Mouse (Mus musculus) left cerebral cortex, postnatal 36 days (tissue): Measurements from ENCODE around the gene Msi2. TPM values are rescaled to one million over a fixed set of nuclear protein-coding genes. Genes with fewer than 3 reads are reported as not detected.

ENCODE experiments used
- DNase-seq, 2 experiments: peaks; one replicate each; pipeline ENCODE4 v3.0.0; 2021 to 2022; ENCODE audit warnings: low spot score in 2 of 2, mixed read lengths in 1 of 2
- intact Hi-C: fragments of 180-260 bp; cut with DNase I; formaldehyde crosslinking; loops from one replicate; pipeline ENCODE4 v1.15.1; 2025
- total RNA-seq, 2 experiments: library from RNA; stranded (reverse); gene quantifications; 2 replicates each; pipeline ENCODE4 v1.2.3; 2021

Gene Msi2
- total RNA-seq, result 100 to 1,000 TPM; 117 to 132 TPM

DNA sequence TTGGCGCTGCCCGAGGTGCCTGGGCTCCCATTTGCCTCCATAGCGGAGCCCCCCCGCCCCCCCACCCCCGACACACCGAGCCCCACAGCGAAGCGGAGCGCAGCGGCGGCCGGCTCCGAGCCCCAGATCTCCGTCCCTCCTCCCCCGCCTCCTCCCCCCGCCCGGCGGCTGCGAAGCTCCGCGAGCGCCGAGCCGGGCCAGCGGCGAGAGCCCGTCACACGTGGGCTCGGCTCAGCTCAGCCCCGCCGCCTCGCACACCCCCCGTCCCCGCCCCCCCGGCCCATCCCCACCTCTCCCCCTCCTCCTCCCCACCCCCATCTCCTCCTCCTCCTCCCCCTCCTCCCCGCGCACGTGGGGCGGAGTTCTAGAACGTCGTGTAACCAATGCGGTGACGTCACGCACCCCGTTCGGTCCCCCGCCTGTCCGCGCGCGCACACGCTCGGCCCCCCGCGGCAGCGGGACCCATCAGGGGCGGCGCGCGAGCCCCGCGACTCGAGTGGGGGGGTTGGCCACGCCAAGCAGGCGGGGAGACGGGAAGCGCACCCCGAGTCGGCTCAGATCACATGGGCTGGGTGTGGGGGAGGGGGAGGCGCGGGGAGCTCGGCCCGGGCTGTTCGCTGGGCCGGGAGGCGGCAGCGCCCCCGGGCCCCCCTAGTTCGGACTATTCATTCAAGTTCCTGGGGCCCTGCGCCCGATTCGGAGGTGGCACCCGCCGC is at the start of gene Msi2:
Gene Msi2, minus strand, starts transcription at position 464 of the 716 bp plus-strand sequence.
- intact Hi-C loops, result loop anchor here (5.0 kb wide), 1 partner anchor 96 kb away; no protein-coding TSS in a partner anchor
- peak; percentile 85 to 87 for DNase-seq

DNA sequence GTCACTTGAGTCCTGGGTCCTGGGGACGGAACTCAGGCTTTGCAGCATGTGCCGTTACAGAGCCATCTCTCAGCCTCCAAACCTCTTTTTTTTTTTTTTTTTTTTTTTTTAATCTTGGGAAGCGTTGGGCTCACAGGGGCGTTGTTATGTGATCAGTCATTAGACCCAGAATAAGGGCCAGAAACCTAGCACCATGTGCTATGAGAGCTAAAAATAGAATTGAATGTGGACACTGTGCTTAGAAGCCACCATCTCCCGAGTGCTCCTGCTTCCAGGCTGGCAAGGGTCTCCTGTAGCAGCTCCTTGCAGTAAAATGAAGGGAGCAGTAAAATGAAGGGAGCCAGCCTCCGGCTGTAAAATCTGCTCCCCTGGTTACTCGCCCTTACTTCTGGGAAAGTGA is 47.3 kb upstream of the Msi2 start:
- intact Hi-C loops, result no loop called here

DNA sequence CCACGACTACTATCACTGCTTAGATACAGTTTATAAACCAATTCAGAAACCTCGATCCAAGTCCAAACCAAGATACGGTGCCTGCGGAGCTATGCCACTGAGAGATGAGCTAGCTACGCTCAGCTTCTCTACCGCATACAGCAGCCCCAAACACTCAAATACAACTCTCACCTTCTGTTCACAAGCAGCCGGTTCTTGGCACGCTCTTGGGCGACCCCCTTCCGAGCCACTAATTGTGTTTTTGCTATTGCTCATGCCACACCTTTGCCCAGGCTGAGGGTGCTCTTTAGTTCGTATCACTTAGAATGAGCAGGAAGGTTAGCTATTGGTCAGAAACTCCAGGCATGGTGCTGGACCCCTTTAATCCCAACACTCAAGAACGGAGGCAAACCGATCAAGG is 45.1 kb upstream of the Msi2 start:
- intact Hi-C loops, result no loop called here
- no peak for DNase-seq

More for the DNA sequence above, 47.3 kb upstream of the Msi2 start:
- no peak for DNase-seq

DNA sequence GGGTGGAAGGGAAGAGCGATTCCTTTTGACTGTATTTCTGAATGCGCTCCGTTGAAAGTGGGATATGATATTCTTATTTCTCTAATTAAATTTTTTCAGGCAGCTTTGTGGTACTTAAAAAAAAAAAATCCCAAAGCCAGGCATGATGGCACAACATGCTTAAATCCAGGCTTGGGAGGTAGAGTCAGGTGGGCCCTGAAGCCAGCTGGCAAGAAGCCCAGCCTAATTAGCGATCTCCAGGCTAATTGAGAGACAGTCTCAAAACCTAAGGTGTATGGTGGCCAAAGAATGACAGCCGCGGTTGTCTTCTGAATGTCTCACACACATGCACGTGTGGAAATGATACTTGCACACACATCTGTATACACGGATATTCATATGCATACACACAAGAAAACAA is 41.2 kb upstream of the Msi2 start:
- no peak for DNase-seq
- intact Hi-C loops, result no loop called here

DNA sequence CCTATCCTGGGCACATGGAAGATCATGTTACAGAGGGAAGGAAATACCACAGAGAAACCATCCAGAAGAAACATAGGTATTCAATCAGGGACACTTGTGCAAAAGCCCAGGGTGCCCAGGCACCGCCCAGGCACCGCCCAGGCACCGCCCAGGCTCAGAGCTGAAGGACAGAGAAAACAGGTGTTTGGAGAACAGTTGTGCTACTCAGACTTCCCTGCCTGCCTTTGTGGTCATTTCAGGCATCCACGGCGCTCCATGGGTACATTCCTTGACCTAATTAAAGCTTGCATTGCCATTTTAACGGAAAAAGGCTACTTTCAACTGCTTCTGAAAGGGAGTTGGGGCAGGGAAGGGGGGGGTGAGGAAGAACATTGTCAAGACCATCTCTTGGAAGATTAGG is 40.1 kb upstream of the Msi2 start:
- intact Hi-C loops, result no loop called here
- DNase-seq, result no peak

DNA sequence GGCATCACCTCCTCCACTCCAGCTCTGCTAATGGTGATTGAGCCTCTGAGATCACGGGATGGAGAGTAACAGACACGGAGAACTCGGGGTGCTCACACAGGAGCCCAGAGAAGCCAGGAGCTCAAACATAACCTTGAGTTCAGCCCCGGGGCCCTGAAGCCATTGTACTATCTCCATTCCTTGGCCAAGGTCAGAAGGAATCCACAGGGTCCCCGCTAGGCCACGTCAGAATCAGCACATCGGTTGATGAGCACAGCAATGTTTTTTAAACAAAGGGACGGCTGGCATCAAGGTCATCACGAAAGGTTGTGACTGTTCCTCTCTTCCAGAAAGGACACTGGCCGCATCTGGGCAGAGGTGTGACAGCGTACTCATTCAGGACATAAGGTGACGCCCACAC is 27.0 kb upstream of the Msi2 start:
- intact Hi-C loops, result no loop called here
- no peak for DNase-seq

DNA sequence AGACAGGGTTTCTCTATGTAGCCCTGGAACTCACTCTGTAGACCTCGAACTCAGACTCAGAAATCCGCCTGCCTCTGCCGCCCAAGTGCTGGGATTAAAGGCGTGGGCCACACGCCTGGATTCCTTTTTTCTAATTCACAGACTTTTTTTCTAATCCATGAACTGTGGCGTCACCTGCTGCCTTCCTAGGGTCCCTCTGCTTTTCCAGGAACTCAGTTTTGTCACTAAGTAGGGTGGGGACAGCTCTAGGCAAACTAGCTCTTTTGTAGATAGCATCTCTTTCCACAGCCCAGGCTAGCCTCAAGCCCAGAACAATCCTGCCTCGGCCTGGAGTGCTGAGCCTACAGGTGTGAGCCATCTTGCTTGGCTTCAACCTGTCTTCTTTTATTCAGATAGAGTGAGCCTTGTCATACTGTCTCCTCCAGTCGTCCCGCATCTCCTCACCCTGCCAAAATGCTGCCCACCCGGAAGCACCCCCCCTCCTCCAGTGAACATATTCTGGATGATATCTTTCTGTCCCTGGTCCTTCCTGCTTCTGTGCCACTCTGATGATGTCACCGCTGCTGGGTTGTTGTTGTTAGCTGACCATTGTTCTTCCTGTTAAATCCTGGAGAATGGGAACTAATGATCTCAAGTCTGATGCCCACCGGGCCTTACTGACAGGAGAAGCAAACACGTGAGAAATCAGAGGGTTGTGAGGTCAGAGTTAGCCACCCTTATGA is 21.4 kb upstream of the Msi2 start:
- intact Hi-C loops, result no loop called here
- DNase-seq, result no peak

DNA sequence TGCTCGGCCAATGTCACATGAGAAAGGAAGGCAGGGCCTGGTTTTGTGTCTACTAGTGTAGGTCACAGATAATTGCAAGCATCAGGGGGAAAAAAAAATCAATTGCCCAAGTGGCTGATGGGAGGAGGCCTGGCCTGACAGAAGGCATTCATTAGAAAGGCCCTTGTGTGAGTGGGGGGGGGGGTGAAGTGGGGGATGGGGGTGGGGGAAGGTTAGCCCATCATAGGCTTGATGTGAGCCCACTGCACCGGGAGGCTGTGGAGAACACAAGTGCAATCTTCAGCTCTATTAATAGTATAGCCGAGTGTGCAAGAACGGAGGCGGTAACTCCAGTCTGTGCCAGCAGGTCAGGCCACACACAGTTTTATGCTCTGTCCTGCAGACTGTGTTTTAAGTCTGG is 11.1 kb upstream of the Msi2 start:
- intact Hi-C loops, result loop anchor here (5.0 to 10.0 kb wide), 5 partner anchors 93 to 515 kb away; partner anchors contain the start of gene Ccdc182
- no peak for DNase-seq

DNA sequence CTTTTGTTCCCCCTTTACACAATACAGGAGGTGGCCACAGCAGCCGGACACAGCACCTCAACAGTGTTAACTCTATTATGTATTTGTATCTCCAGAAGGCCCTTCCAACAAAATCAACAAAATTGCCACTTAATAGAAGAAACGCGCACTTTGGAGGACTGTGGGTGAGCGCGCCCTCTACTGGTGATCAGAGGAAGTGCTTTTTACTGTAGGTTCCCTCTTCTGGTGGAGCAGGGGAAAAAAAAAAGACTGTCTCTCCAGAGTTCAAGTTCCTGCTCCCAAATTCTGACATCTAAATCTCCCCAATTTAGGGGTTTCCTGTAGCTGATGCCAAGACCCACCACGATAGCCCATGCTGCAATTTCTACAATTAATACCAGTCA is 10.2 kb upstream of the Msi2 start:
- peak; percentile 40 to 70 for DNase-seq
- intact Hi-C loops, result loop anchor here (5.0 to 10.0 kb wide), 5 partner anchors 94 to 514 kb away; partner anchors contain the start of gene Ccdc182

DNA sequence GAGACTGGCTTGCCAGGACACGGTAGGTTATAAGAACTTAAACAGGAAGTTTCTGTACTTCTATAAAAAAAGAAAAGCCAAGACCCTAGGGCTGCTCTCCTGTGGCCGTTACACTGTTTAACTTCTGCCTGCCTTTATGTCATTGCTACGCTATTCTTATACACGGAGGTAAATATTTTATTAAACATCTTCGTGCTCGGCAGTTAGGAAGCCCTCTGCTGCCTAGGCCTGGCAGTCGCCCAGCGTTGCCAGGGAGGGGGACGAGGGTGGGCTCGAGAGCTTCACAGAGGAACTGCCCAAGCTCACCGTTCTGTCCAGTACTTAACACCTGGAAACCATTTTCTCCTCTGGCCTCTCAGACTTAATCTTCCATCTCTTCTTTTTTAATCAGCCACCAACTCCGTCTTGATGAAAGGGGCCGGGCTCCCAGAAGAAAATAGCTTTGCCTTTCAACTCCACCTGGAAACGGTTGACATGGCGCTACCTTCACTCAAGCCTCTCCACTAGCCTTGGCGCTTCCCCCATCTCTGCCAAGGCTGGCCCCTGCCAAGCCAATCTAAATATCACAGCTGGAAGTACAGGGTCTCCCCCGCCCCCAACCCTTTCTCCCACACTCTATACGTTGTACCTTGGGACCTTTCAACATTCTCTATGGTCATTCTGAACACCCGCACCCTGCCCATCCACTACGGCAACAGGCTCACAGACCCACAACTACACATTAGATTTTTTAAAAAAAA is 9.6 kb upstream of the Msi2 start:
- intact Hi-C loops, result loop anchor here (5.0 to 10.0 kb wide), 5 partner anchors 94 to 513 kb away; partner anchors contain the start of gene Ccdc182
- DNase-seq, result no peak

DNA sequence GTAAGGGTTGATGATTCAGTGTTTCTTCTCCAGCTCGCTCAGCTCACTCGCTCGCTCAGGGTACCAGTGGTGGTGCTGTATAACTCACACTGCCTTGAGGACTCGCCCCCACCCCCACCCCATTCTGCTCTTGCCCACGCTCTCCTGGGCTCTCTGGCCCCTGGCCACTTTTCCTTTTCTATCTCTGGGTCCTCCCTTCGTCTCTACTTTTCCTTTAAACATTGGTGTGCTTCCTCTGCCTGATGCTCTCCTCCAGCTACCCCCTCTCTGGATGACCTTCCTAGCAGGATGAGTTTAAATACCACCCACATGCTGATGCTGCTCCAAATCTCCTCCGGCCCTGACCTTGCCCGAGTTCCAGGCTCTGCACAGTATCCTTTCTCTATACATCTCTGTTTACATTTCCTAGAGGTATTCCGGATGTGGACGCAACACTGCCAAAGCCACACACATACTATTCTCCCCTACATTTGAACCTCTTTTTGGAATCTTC is 2.9 kb upstream of the Msi2 start:
- DNase-seq, result no peak
- intact Hi-C loops, result loop anchor here (10.0 kb wide), 1 partner anchor 506 kb away; no protein-coding TSS in a partner anchor

DNA sequence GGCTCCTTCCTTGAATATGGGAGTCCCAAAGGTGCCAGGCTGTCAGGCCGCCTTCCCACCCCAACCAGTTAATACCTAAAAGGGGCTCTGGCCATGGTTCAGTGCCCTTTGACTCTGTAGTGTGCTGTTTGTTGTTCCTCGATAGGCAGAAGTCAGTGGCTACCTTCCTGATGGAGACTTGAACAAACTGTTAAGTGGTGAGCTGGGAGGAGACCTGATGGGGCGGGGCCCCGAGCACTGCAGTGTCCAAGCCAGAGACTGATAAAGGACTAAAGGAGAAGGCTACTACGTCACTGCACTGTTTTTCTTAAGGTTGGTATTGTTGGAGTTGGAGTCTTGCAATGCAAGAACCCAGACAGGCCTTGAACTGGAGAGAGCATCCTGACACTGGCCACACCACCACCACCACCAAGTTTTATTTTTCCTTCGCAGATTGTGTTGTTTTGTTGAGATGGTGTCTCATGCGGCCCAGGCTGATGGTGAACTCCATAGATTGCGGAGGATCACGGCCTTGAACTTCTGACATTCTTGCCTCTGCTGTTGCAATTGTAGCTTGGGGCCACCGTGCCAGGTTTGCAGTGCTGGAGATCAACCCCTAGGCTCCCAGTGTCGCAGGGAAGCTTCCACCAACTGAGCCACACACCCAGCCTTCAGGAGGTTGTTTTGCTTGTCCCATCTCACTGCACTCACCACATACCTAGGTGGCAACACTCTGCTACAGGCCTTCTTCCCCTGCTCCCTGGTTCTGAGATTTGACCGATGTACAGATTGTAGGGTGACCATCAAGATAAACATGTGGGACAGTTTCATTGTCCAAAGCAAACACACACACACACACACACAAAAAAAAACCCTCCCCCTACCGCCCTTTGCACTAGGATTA is 2.2 kb upstream of the Msi2 start:
- intact Hi-C loops, result loop anchor here (10.0 kb wide), 1 partner anchor 506 kb away; no protein-coding TSS in a partner anchor
- DNase-seq, result no peak

DNA sequence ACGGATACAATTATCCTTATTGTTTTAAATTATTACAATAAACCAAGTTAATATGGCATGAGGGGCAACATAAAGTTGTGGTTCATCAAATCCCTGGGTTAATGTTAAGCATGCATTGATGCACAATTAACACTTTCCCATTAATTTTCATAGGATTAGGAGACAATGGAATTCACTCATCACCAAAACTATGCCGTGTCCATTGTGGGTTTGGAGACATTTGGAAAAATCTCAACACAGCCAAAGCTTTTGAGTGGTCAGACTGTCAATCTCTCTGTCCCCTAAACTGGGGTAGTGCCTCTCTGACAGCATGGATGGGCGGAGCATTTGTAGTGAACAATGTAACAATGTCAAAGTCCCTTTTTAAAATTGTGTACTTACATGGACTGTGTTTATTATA is 1.3 kb upstream of the Msi2 start:
- intact Hi-C loops, result loop anchor here (5.0 kb wide), 1 partner anchor 97 kb away; no protein-coding TSS in a partner anchor

DNA sequence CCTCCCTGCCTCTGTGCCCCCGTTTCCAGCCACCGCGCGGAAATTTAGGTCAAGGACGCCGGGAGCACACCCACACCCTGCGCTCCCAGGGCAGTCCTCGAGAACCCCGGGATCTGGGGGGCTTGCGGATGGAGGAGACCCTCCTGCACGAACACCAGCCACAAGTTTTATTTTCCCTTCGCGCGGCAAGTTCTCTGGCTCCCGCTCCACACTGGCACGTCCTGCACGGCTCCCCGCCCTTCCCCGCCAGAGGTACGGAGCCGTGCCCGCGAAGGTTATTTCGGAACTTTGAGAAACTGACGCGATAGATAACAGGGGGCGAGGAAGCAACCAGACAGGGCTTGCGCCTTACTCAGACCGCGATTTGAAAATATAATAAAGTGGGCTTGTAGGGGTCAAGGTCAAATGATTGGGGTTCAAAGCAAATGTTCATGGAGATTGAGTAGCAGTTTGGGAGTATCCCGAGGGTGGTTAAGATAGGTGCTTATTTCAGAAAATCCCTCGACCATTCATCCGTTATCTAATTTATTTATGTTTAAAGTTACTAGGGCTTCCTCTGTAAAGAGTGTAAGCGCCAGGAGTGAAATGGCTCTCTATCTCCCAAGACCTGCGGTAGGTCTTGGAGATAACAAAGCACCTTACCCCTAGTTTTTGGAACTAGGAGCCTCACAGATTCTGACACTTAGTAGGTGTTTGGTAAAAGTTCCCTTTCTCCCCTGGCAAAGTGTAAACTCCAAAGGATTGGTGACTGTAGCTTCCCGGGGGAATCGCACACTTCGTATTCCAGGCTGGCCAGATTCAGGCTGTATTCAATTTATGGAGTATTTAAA is 668 bp upstream of the Msi2 start:
- intact Hi-C loops, result loop anchor here (5.0 kb wide), 1 partner anchor 97 kb away; no protein-coding TSS in a partner anchor

More for the DNA sequence above, 1.3 kb upstream of the Msi2 start:
- DNase-seq, result no peak

DNA sequence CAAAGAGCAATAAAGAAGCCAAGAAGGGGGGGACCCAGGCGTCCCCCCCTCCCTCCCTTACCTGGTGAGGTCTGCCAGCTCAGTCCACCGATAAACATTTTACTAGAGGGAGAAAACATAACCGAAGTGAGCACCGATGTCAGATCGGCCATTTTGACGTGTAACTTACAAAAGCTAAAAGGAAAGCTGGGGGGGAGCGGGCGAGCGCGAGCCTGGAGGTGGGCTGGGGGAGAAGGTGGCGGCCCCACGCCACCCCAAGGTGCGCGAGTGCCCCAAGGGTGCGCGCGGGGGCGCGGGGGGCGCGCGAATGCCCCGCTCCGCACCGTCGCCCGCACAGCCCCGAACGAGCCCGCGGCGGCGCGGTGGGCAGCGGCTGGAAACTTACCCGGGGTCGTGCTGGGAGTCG is 666 bp downstream of the Msi2 start:
- peak in 1 of 2 experiments; percentile 62 for DNase-seq
- intact Hi-C loops, result loop anchor here (5.0 kb wide), 1 partner anchor 95 kb away; no protein-coding TSS in a partner anchor

More for the DNA sequence above, 668 bp upstream of the Msi2 start:
- no peak for DNase-seq

DNA sequence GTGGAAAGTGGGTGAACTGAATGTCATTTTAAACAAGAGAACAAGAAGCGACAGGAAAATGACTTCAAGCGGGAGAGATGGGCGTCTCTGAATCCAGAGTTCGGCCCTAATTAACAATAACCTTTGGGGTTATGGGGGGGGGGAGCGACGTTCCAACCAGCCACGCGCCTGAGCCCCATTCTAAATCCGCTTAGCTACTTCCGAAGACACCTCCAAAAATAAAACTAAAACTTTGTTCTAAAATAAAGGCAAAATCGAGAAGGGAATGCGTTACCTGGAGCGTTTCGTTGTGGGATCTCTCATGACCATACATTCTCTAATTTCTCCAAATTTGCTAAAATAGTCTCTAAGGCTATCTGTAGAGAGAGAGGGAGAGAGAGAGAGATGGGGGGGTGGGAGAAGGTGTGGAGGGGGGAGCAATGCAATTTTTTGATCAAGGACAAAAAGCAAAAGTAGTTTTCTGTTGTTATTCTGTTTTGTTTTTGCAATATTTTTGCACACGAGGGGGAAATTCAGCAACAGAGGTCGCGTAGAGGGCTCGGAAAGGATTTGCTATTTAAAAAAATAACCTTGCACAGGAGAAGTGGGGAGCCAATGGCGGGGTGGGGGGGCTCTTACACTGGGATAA is 1.2 kb downstream of the Msi2 start:
- no peak for DNase-seq

More for the DNA sequence above, 1.2 kb downstream of the Msi2 start:
- intact Hi-C loops, result loop anchor here (5.0 kb wide), 1 partner anchor 95 kb away; no protein-coding TSS in a partner anchor
